Mouse (Mus musculus): ENCODE data around the gene Fzd1. TPM values are rescaled to one million over a fixed set of nuclear protein-coding genes. Genes with fewer than 3 reads are reported as not detected.

Fzd1 gene
- polyA plus RNA-seq, 1 experiment: 5.9 TPM

DNA sequence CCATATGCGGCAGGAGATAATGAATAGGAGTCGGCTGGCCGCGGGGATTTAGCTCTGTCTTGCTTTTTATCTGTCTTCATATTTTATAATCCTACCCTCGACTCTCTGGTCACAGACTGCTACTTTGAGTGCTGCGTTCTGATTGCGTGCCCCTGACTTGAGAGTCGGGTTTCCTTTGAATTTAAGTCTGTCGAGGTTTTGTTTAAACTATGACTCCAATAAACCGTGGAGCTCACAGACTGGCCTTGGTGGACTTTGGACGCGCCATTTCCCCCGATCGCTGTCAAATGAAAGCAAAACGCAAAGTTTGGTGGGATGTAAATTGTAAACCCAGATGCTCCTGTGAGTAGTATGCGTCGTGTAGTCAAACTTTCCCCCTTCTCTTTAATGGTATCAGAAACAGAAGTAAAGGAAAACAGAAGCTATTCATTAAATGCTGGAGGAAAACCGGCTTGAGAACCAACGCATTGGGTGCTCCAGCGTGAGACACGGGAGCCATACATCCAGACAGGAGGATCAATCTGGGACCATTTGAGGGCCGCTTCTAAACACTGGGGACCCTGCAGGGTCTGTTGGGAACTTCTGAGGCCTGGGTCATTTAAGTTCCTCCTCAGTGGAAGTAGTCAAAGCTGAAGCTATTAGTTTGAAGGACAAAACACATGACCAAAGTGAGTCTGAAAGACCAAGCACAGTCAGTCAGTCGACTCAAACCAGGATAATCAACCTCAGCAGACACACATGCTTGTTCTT, 671 bp upstream of the Fzd1 start:
- H3K4me3 ChIP-seq (ENCODE audit: insufficient read depth, low read depth, low read length): peak overlapping the region; percentile 84
- peak overlapping the region; percentile 65 for H3K27ac ChIP-seq (replicated peaks; ENCODE audit: low read depth, low read length)
- H3K4me1 ChIP-seq (ENCODE audit: control insufficient read depth, insufficient read depth, insufficient read length, low read length): peaks cover 14% of the 10 kb centered on the region

GRCm38 (mm10) chr5:4756871-4757711, 744 bp downstream of the Fzd1 start:
- Histone ChIP-seq H3K4me1 (ENCODE audit: control insufficient read depth, insufficient read depth, insufficient read length, low read length) (peaks cover 14% of the 10 kb centered on the region), H3K27ac (replicated peaks; ENCODE audit: low read depth, low read length) (peak overlapping the region; percentile 36; the same call in 1 of the 2 replicates), H3K4me3 (ENCODE audit: insufficient read depth, low read depth, low read length) (peak overlapping the region; percentile 84)

DNA sequence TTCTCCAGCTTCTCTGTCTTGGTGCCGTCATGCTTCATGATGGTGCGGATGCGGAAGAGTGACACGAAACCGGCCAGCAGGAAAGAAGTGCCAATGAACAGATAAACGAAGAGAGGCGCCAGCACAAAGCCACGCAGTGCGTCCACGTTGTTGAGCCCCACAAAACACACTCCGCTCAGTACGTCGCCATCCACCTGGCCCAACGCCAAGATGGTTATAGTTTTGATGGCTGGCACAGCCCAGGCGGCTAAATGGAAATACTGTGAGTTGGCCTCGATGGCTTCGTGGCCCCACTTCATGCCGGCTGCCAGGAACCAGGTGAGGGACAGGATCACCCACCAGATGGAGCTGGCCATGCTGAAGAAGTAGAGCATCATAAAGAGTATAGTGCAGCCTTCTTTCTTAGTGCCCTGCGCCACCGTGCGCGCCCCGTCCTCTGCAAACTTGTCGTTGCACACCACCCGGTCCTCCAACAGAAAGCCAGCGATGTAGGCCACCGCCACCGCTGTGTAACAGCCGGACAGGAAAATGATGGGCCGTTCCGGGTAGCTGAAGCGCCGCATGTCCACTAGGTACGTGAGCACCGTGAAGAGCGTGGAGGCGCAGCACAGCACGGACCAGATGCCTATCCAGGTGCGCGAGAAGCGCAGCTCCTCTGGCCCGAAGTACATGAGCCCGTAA, 1.7 kb downstream of the Fzd1 start:
- Histone ChIP-seq H3K4me1 (ENCODE audit: control insufficient read depth, insufficient read depth, insufficient read length, low read length) (peaks cover 14% of the 10 kb centered on the region), H3K27ac (replicated peaks; ENCODE audit: low read depth, low read length) (no peak overlapping the region), H3K4me3 (ENCODE audit: insufficient read depth, low read depth, low read length) (peak overlapping the region; percentile 84)

- Histone ChIP-seq H3K4me3 (ENCODE audit: insufficient read depth, low read depth, low read length) (peak overlapping the region; percentile 84; the same call in 1 of the 2 replicates), H3K27ac (replicated peaks; ENCODE audit: low read depth, low read length) (no peak overlapping the region), H3K4me1 (ENCODE audit: control insufficient read depth, insufficient read depth, insufficient read length, low read length) (peaks cover 14% of the 10 kb centered on the region)
Measured at GRCm38 (mm10) chr5:4755326-4755725, 2.5 kb downstream of the Fzd1 start.

- H3K4me3 ChIP-seq (ENCODE audit: insufficient read depth, low read depth, low read length): no peak overlapping the region
- H3K27ac ChIP-seq (replicated peaks; ENCODE audit: low read depth, low read length): no peak overlapping the region
- peaks cover 14% of the 10 kb centered on the region for H3K4me1 ChIP-seq (ENCODE audit: control insufficient read depth, insufficient read depth, insufficient read length, low read length)
Measured at GRCm38 (mm10) chr5:4754701-4755281, 3.0 kb downstream of the Fzd1 start.

DNA sequence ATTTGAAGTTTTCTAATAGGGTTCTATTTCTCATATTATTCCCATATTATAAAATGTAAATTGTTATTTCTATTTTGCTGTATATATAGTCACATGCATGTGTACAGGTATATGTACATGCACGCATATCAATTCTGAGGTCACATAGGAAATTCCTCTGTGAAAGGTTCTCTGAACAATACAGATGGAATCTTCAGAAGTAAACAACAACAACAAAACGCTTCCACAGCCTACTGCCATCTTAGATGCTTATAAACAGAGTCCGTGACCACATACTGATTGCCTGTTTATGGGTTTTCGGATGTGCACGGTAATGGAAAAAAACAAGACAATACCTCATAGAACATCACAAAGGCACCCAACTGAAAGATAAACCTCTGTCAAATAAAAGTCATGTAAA, 4.7 kb downstream of the Fzd1 start:
- no peak overlapping the region for H3K4me3 ChIP-seq (ENCODE audit: insufficient read depth, low read depth, low read length)
- no peak overlapping the region for H3K27ac ChIP-seq (replicated peaks; ENCODE audit: low read depth, low read length)
- H3K4me1 ChIP-seq (ENCODE audit: control insufficient read depth, insufficient read depth, insufficient read length, low read length): peaks cover 14% of the 10 kb centered on the region

- Histone ChIP-seq H3K4me3 (ENCODE audit: insufficient read depth, low read depth, low read length) (no peak overlapping the region), H3K27ac (replicated peaks; ENCODE audit: low read depth, low read length) (no peak overlapping the region), H3K4me1 (ENCODE audit: control insufficient read depth, insufficient read depth, insufficient read length, low read length) (no peaks in the 10 kb centered on the region)
Measured at GRCm38 (mm10) chr5:4742722-4743121, 15.1 kb downstream of the Fzd1 start.

GRCm38 (mm10) chr5:4737013-4737412, 20.8 kb downstream of the Fzd1 start:
- Histone ChIP-seq H3K4me3 (ENCODE audit: insufficient read depth, low read depth, low read length) (no peak overlapping the region), H3K4me1 (ENCODE audit: control insufficient read depth, insufficient read depth, insufficient read length, low read length) (no peaks in the 10 kb centered on the region), H3K27ac (replicated peaks; ENCODE audit: low read depth, low read length) (no peak overlapping the region)

DNA sequence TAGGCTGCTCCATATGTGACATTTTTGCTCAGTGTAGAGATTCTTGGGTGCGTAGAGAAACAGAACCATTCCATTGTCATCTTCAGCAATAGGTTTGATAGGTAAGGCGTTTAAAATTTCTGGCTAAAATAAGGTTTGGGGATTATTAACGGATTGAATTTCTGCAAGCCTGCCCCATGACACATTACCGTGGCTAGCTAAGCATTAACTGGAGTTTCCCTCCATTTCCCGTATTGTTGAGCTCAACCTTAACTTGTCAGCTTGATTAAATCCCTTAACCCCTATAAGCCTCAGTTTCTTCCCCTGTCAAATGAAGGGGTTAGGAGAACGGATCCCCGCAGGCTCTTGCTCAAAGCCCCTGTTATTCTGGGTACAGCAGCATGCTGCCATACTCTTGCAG, 22.4 kb downstream of the Fzd1 start:
- no peak overlapping the region for H3K27ac ChIP-seq (replicated peaks; ENCODE audit: low read depth, low read length)
- no peaks in the 10 kb centered on the region for H3K4me1 ChIP-seq (ENCODE audit: control insufficient read depth, insufficient read depth, insufficient read length, low read length)

DNA sequence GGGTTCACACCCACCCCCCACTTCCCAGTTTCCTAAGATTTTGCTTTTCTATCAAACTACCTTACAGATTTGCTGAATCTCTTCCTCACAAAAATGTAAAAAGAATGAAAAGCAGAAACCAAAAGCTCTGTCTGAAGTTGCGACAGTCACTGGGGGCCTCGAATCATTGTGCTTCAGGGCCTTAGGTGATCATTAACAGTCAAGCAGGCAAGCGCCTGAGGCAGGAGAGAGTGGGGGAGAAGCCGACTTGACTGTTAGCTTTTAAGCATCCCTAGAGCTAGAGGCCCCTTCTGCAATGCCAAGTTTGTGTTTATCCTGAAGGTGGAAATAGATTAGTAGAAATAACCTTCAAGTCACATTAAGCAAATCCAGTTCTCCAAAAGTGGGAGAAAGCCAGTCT, 24.6 kb downstream of the Fzd1 start:
- no peak overlapping the region for H3K4me3 ChIP-seq (ENCODE audit: insufficient read depth, low read depth, low read length)
- no peaks in the 10 kb centered on the region for H3K4me1 ChIP-seq (ENCODE audit: control insufficient read depth, insufficient read depth, insufficient read length, low read length)
- no peak overlapping the region for H3K27ac ChIP-seq (replicated peaks; ENCODE audit: low read depth, low read length)

More for the DNA sequence above, 22.4 kb downstream of the Fzd1 start:
- no peak overlapping the region for H3K4me3 ChIP-seq (ENCODE audit: insufficient read depth, low read depth, low read length)

GRCm38 (mm10) chr5:4732241-4733229, 25.3 kb downstream of the Fzd1 start:
- Histone ChIP-seq H3K27ac (replicated peaks; ENCODE audit: low read depth, low read length) (no peak overlapping the region), H3K4me1 (ENCODE audit: control insufficient read depth, insufficient read depth, insufficient read length, low read length) (no peaks in the 10 kb centered on the region), H3K4me3 (ENCODE audit: insufficient read depth, low read depth, low read length) (no peak overlapping the region)

DNA sequence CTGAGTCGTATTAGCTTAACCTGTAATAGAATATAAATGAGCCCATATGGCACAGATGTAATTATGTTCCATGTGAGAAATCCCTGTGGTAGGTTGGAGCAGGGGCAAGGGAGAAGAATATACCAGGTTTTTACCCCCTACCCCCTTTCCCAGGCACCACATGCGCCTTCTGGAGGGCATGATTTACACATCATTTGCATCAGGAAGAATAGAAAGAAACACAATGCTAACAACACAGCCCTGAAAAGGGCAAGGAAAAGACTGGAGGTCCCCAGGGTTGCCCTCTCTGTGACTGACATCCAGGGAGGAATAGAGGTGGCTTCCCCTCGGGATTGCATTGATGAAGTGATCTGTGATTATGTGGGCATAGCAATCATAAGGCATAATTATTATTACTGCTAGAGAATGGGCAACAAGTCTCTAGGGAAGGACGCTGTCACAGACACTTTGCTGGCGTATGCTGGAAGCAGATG, 26.1 kb downstream of the Fzd1 start:
- Histone ChIP-seq H3K27ac (replicated peaks; ENCODE audit: low read depth, low read length) (no peak overlapping the region), H3K4me1 (ENCODE audit: control insufficient read depth, insufficient read depth, insufficient read length, low read length) (no peaks in the 10 kb centered on the region), H3K4me3 (ENCODE audit: insufficient read depth, low read depth, low read length) (no peak overlapping the region)

- no peaks in the 10 kb centered on the region for H3K4me1 ChIP-seq (ENCODE audit: control insufficient read depth, insufficient read depth, insufficient read length, low read length)
- H3K4me3 ChIP-seq (ENCODE audit: insufficient read depth, low read depth, low read length): no peak overlapping the region
- no peak overlapping the region for H3K27ac ChIP-seq (replicated peaks; ENCODE audit: low read depth, low read length)
Measured at GRCm38 (mm10) chr5:4731064-4731463, 26.8 kb downstream of the Fzd1 start.
